Mouse (Mus musculus) frontal cortex, postnatal 14 days (tissue): ENCODE data around the gene Zfp800.

ENCODE experiments used
- DNase-seq, 2 experiments: peaks; one replicate each; pipeline ENCODE4 v3.0.0; 2022; ENCODE audit warnings: low spot score in 2 of 2

Gene Zfp800

GRCm38 (mm10) chr6:28396853-28397457, 850 bp downstream of the Zfp800 start:
- no peak for DNase-seq

GRCm38 (mm10) chr6:28396051-28396852, 1.6 kb downstream of the Zfp800 start:
- DNase-seq: no peak

GRCm38 (mm10) chr6:28389038-28389437, 8.8 kb downstream of the Zfp800 start:
- no peak for DNase-seq

- DNase-seq: no peak
Observed at GRCm38 (mm10) chr6:28385169-28385568, 12.6 kb downstream of the Zfp800 start.

- DNase-seq: no peak
Observed at GRCm38 (mm10) chr6:28381983-28382382, 15.8 kb downstream of the Zfp800 start.

- DNase-seq: no peak
Observed at GRCm38 (mm10) chr6:28369966-28370683, 27.7 kb downstream of the Zfp800 start.

- DNase-seq: no peak
Observed at GRCm38 (mm10) chr6:28367575-28367974, 30.2 kb downstream of the Zfp800 start.

GRCm38 (mm10) chr6:28351066-28351465, 46.7 kb downstream of the Zfp800 start:
- no peak for DNase-seq

GRCm38 (mm10) chr6:28345677-28346076, 52.1 kb downstream of the Zfp800 start:
- DNase-seq: no peak

- DNase-seq: no peak
Observed at GRCm38 (mm10) chr6:28345181-28345580, 52.6 kb downstream of the Zfp800 start.

- DNase-seq: no peak
Observed at GRCm38 (mm10) chr6:28342863-28343262, 54.9 kb downstream of the Zfp800 start.

- DNase-seq: no peak
Observed at GRCm38 (mm10) chr6:28341174-28341573, 56.6 kb downstream of the Zfp800 start.

GRCm38 (mm10) chr6:28339410-28339809, 58.4 kb downstream of the Zfp800 start:
- no peak for DNase-seq

- no peak for DNase-seq
Observed at GRCm38 (mm10) chr6:28333696-28334095, 64.1 kb downstream of the Zfp800 start.

- no peak for DNase-seq
Observed at GRCm38 (mm10) chr6:28332546-28332945, 65.3 kb downstream of the Zfp800 start.

GRCm38 (mm10) chr6:28329815-28330214, 68.0 kb downstream of the Zfp800 start:
- no peak for DNase-seq

- no peak for DNase-seq
Observed at GRCm38 (mm10) chr6:28329002-28329596, 68.7 kb downstream of the Zfp800 start.

- DNase-seq: no peak
Observed at GRCm38 (mm10) chr6:28326720-28327119, 71.1 kb downstream of the Zfp800 start.

GRCm38 (mm10) chr6:28322399-28322798, 75.4 kb downstream of the Zfp800 start:
- DNase-seq: no peak

- no peak for DNase-seq
Observed at GRCm38 (mm10) chr6:28319648-28320270, 78.0 kb downstream of the Zfp800 start.

- no peak for DNase-seq
Observed at GRCm38 (mm10) chr6:28318820-28319573, 78.8 kb downstream of the Zfp800 start.
